Mouse (Mus musculus): Measurements from ENCODE around the gene Nup62.

DNA sequence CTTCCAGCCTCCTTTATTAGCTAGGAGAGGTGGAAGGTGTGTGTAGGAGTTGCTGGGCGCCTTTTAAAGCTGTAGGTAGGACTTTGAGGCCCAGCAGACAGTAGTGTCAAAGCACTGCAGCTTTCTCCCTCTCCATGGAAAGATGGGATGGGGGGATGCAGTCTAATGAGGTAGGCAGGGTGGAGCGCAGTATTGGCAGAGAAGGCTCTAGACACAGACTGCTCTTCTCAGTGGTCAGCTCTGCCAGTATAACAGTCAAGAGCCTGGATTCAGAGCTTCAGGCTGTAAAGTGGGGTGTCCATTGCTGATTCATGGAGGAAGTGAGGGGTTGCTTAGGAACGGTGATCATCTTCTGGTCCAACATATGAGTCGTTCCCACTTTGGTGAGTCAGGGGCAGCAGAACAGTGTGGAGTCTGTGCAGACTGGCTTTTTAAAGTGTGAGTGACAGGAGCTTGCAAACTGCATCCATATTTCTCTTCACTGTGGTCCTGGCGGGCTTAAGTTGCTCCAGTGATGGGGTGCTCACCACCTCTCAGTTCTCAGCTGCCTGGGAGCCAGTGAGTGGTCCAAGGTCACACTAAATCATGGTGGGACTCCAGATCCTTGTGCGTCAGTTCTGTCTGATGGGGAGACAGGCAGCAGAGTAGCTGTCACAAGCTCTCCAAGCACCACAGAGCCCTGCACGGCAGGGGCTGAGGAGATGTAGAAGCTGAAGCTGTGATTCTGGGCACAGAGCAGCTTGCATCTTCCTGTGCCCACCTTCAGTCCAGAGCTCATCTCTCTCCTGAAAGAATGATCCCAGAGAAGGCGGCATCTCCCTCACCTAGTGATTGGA is 35.1 kb downstream of the Nup62 start:
- TF ChIP-seq CTCF (IDR thresholded peaks at IDR 0.05; ENCODE audit: low read depth) (no peak), EP300 (optimal IDR thresholded peaks at IDR 0.05) (no peak)
